Mouse (Mus musculus): ENCODE results near the gene Gm10663. TPM values are rescaled to one million over a fixed set of nuclear protein-coding genes. Genes with fewer than 3 reads are reported as not detected.

The Gm10663 gene
- polyA plus RNA-seq, 1 experiment from 2014 or later, result not detected

GRCm38 (mm10) chr8:65089781-65090180 lies 14.9 kb downstream of the Gm10663 start:
- no peak for ATAC-seq (ENCODE audit: low FRiP score)
- 51% methylated on average over 7 of the region's 7 CpGs for WGBS

GRCm38 (mm10) chr8:65097760-65098415 lies 23.1 kb downstream of the Gm10663 start:
- H3K4me2 ChIP-seq (replicated peaks), result no peak overlapping the region
- no peaks in the 10 kb centered on the region for H3K36me3 ChIP-seq
- H3K4me1 ChIP-seq, result no peaks in the 10 kb centered on the region
- WGBS, result 73% methylated on average over 7 of the region's 7 CpGs
- no peak for ATAC-seq (ENCODE audit: low FRiP score)
- H3K27me3 ChIP-seq, result no peaks in the 10 kb centered on the region
- H3K9me3 ChIP-seq (replicated peaks), result no peaks in the 10 kb centered on the region
- no peak overlapping the region for H3K9ac ChIP-seq
- H3K27ac ChIP-seq, result no peak overlapping the region
- no peak overlapping the region for H3K4me3 ChIP-seq

More at GRCm38 (mm10) chr8:65089781-65090180, 14.9 kb downstream of the Gm10663 start:
- no peaks in the 10 kb centered on the region for H3K9me3 ChIP-seq (replicated peaks)
- no peak overlapping the region for H3K4me2 ChIP-seq (replicated peaks)
- H3K27ac ChIP-seq, result no peak overlapping the region
- H3K9ac ChIP-seq, result no peak overlapping the region
- no peaks in the 10 kb centered on the region for H3K27me3 ChIP-seq
- no peaks in the 10 kb centered on the region for H3K4me1 ChIP-seq
- H3K36me3 ChIP-seq, result no peaks in the 10 kb centered on the region
- no peak overlapping the region for H3K4me3 ChIP-seq

GRCm38 (mm10) chr8:65099735-65100134 lies 24.9 kb downstream of the Gm10663 start:
- WGBS, result 51% methylated on average over 3 of the region's 3 CpGs
- Histone ChIP-seq H3K9me3 (replicated peaks) (no peaks in the 10 kb centered on the region), H3K27me3 (no peaks in the 10 kb centered on the region), H3K4me3 (no peak overlapping the region), H3K4me2 (replicated peaks) (no peak overlapping the region), H3K27ac (no peak overlapping the region), H3K9ac (no peak overlapping the region), H3K4me1 (no peaks in the 10 kb centered on the region), H3K36me3 (no peaks in the 10 kb centered on the region)
- ATAC-seq (ENCODE audit: low FRiP score), result no peak

- no peak for ATAC-seq (ENCODE audit: low FRiP score)
- Histone ChIP-seq H3K4me2 (replicated peaks) (no peak overlapping the region), H3K9ac (no peak overlapping the region), H3K36me3 (no peaks in the 10 kb centered on the region), H3K9me3 (replicated peaks) (no peaks in the 10 kb centered on the region), H3K27me3 (no peaks in the 10 kb centered on the region), H3K27ac (no peak overlapping the region), H3K4me3 (no peak overlapping the region), H3K4me1 (no peaks in the 10 kb centered on the region)
- 85% methylated on average over 7 of the region's 7 CpGs for WGBS
Measured at GRCm38 (mm10) chr8:65103632-65104031, 28.8 kb downstream of the Gm10663 start.

GRCm38 (mm10) chr8:65104041-65104440 lies 29.2 kb downstream of the Gm10663 start:
- H3K27ac ChIP-seq, result no peak overlapping the region
- no peaks in the 10 kb centered on the region for H3K36me3 ChIP-seq
- no peak overlapping the region for H3K9ac ChIP-seq
- H3K9me3 ChIP-seq (replicated peaks), result no peaks in the 10 kb centered on the region
- no peak for ATAC-seq (ENCODE audit: low FRiP score)
- H3K27me3 ChIP-seq, result no peaks in the 10 kb centered on the region
- 80% methylated on average over 4 of the region's 4 CpGs for WGBS
- no peak overlapping the region for H3K4me3 ChIP-seq
- no peak overlapping the region for H3K4me2 ChIP-seq (replicated peaks)
- H3K4me1 ChIP-seq, result no peaks in the 10 kb centered on the region

- Histone ChIP-seq H3K27me3 (no peaks in the 10 kb centered on the region), H3K9me3 (replicated peaks) (no peaks in the 10 kb centered on the region), H3K27ac (no peak overlapping the region), H3K4me2 (replicated peaks) (no peak overlapping the region), H3K4me3 (no peak overlapping the region), H3K9ac (no peak overlapping the region), H3K36me3 (no peaks in the 10 kb centered on the region), H3K4me1 (no peaks in the 10 kb centered on the region)
- 94% methylated on average over 25 of the region's 25 CpGs for WGBS
- ATAC-seq (ENCODE audit: low FRiP score), result no peak
Measured at GRCm38 (mm10) chr8:65107936-65108718, 33.3 kb downstream of the Gm10663 start.

- no peaks in the 10 kb centered on the region for H3K27me3 ChIP-seq
- no peak overlapping the region for H3K9ac ChIP-seq
- WGBS, result 73% methylated on average over 6 of the region's 6 CpGs
- H3K36me3 ChIP-seq, result no peaks in the 10 kb centered on the region
- H3K4me1 ChIP-seq, result no peaks in the 10 kb centered on the region
- H3K4me2 ChIP-seq (replicated peaks), result no peak overlapping the region
- H3K9me3 ChIP-seq (replicated peaks), result no peaks in the 10 kb centered on the region
- no peak for ATAC-seq (ENCODE audit: low FRiP score)
- no peak overlapping the region for H3K4me3 ChIP-seq
- H3K27ac ChIP-seq, result no peak overlapping the region
Measured at GRCm38 (mm10) chr8:65108936-65109335, 34.1 kb downstream of the Gm10663 start.

GRCm38 (mm10) chr8:65110285-65110691 lies 35.5 kb downstream of the Gm10663 start:
- Histone ChIP-seq H3K4me1 (no peaks in the 10 kb centered on the region), H3K9me3 (replicated peaks) (no peaks in the 10 kb centered on the region), H3K36me3 (no peaks in the 10 kb centered on the region), H3K4me3 (no peak overlapping the region), H3K27me3 (no peaks in the 10 kb centered on the region), H3K9ac (no peak overlapping the region), H3K4me2 (replicated peaks) (no peak overlapping the region), H3K27ac (no peak overlapping the region)
- peak; percentile 74 for ATAC-seq (ENCODE audit: low FRiP score)
- 47% methylated on average over 5 of the region's 5 CpGs for WGBS

- Histone ChIP-seq H3K4me1 (no peaks in the 10 kb centered on the region), H3K9ac (no peak overlapping the region), H3K36me3 (no peaks in the 10 kb centered on the region), H3K4me3 (no peak overlapping the region), H3K4me2 (replicated peaks) (no peak overlapping the region), H3K27me3 (no peaks in the 10 kb centered on the region), H3K9me3 (replicated peaks) (no peaks in the 10 kb centered on the region), H3K27ac (no peak overlapping the region)
- ATAC-seq (ENCODE audit: low FRiP score), result no peak
- WGBS, result 83% methylated on average over 6 of the region's 6 CpGs
Measured at GRCm38 (mm10) chr8:65112092-65112491, 37.3 kb downstream of the Gm10663 start.

- no peaks in the 10 kb centered on the region for H3K9me3 ChIP-seq (replicated peaks)
- ATAC-seq (ENCODE audit: low FRiP score), result no peak
Measured at GRCm38 (mm10) chr8:65126014-65126413, 51.2 kb downstream of the Gm10663 start.

GRCm38 (mm10) chr8:65126454-65126853 lies 51.6 kb downstream of the Gm10663 start:
- ATAC-seq (ENCODE audit: low FRiP score), result no peak
- H3K9ac ChIP-seq, result no peak overlapping the region
- H3K9me3 ChIP-seq (replicated peaks), result no peaks in the 10 kb centered on the region
- WGBS, result 85% methylated on average over 3 of the region's 3 CpGs
- H3K4me2 ChIP-seq (replicated peaks), result no peak overlapping the region
- H3K36me3 ChIP-seq, result no peaks in the 10 kb centered on the region
- H3K4me3 ChIP-seq, result no peak overlapping the region
- H3K27ac ChIP-seq, result no peak overlapping the region
- no peaks in the 10 kb centered on the region for H3K27me3 ChIP-seq
- no peaks in the 10 kb centered on the region for H3K4me1 ChIP-seq

More at GRCm38 (mm10) chr8:65126014-65126413, 51.2 kb downstream of the Gm10663 start:
- H3K9ac ChIP-seq, result no peak overlapping the region
- H3K4me2 ChIP-seq (replicated peaks), result no peak overlapping the region
- 83% methylated on average over 1 of the region's 1 CpGs for WGBS
- no peaks in the 10 kb centered on the region for H3K4me1 ChIP-seq
- H3K36me3 ChIP-seq, result no peaks in the 10 kb centered on the region
- no peaks in the 10 kb centered on the region for H3K27me3 ChIP-seq
- no peak overlapping the region for H3K4me3 ChIP-seq
- no peak overlapping the region for H3K27ac ChIP-seq
